Mouse (Mus musculus): ENCODE data around the gene Gm45799. TPM values are rescaled to one million over a fixed set of nuclear protein-coding genes. Genes with fewer than 3 reads are reported as not detected.

The Gm45799 gene
- 10 to 100 TPM; 14.7 TPM for total RNA-seq (2021)

GRCm38 (mm10) chr7:105640233-105640893 lies at the start of gene Gm45799, which contains the start of gene Arfip2:
Gene Gm45799 (plus strand): TSS chr7:105640552.
Gene Arfip2 (minus strand): TSS chr7:105640416.
- DNase-seq = peak; percentile 95 to 97

- DNase-seq = peak; percentile 44 to 59
Measured at GRCm38 (mm10) chr7:105602860-105603623, 37.3 kb upstream of the Gm45799 start.

GRCm38 (mm10) chr7:105608467-105608866 lies 31.9 kb upstream of the Gm45799 start:
- DNase-seq = no peak

- DNase-seq = no peak
Measured at GRCm38 (mm10) chr7:105611767-105612166, 28.6 kb upstream of the Gm45799 start.

- DNase-seq = no peak
Measured at GRCm38 (mm10) chr7:105614400-105614799, 26.0 kb upstream of the Gm45799 start.

- DNase-seq = no peak
Measured at GRCm38 (mm10) chr7:105615720-105616119, 24.6 kb upstream of the Gm45799 start.

GRCm38 (mm10) chr7:105616561-105616960 lies 23.8 kb upstream of the Gm45799 start:
- no peak for DNase-seq

GRCm38 (mm10) chr7:105617810-105618209 lies 22.5 kb upstream of the Gm45799 start:
- DNase-seq = no peak

GRCm38 (mm10) chr7:105619701-105620100 lies 20.7 kb upstream of the Gm45799 start:
- no peak for DNase-seq

- no peak for DNase-seq
Measured at GRCm38 (mm10) chr7:105621053-105621452, 19.3 kb upstream of the Gm45799 start.

- no peak for DNase-seq
Measured at GRCm38 (mm10) chr7:105621646-105622292, 18.6 kb upstream of the Gm45799 start.

GRCm38 (mm10) chr7:105625397-105625796 lies 15.0 kb upstream of the Gm45799 start:
- no peak for DNase-seq

GRCm38 (mm10) chr7:105628633-105629032 lies 11.7 kb upstream of the Gm45799 start:
- peak in 1 of 2 experiments; percentile 29 for DNase-seq

- no peak for DNase-seq
Measured at GRCm38 (mm10) chr7:105632551-105632972, 7.8 kb upstream of the Gm45799 start.

GRCm38 (mm10) chr7:105633127-105633800 lies 7.1 kb upstream of the Gm45799 start, which contains the start of gene Trim3:
Gene Trim3 (minus strand): TSS chr7:105633571.
- peak; percentile 91 for DNase-seq

GRCm38 (mm10) chr7:105633801-105634135 lies 6.6 kb upstream of the Gm45799 start:
- no peak for DNase-seq

- DNase-seq = no peak
Measured at GRCm38 (mm10) chr7:105634272-105634920, 6.0 kb upstream of the Gm45799 start.

GRCm38 (mm10) chr7:105635726-105636125 lies 4.6 kb upstream of the Gm45799 start:
- no peak for DNase-seq

GRCm38 (mm10) chr7:105638776-105639175 lies 1.6 kb upstream of the Gm45799 start:
- no peak for DNase-seq

GRCm38 (mm10) chr7:105639304-105639703 lies 1.0 kb upstream of the Gm45799 start:
- DNase-seq = no peak

- no peak for DNase-seq
Measured at GRCm38 (mm10) chr7:105639756-105640155, 596 bp upstream of the Gm45799 start, which contains the start of gene Timm10b. Gene Timm10b (plus strand): TSS chr7:105640056.

GRCm38 (mm10) chr7:105640894-105641255 lies 523 bp downstream of the Gm45799 start:
- no peak for DNase-seq

Data from layer of hippocampus, postnatal 36 days (tissue).